Mouse (Mus musculus): ENCODE results near the gene Eif4e2.

DNA sequence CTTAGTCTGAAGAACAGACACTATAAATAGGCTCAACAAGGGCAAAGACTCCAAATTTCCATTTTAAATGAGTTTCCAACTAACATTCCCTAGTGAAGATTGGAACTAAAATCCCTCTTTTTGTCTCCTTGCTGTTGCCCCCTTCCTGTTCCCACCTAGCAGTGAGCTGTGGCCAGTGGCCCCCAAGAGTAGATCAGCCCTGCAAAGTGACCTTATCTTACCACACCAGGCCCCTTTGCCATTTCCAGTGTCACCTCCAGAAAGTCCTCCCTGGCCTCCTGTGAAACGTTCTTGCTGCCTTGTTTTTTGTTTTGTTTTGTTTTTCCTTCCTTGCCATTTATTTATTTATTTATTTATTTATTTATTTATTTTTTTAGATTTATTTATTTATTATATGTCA lies 31.7 kb downstream of the Eif4e2 start:
- TF ChIP-seq POLR2A (IDR thresholded peaks at IDR 0.05; ENCODE audit: borderline replicate concordance, control insufficient read depth, low read depth, low read length), result no peak
- TF ChIP-seq CTCF (IDR thresholded peaks at IDR 0.05; ENCODE audit: control insufficient read depth, insufficient read depth, low read length), result no peak

All from bone marrow, adult 2 months (tissue).